Mouse (Mus musculus): ENCODE results near the gene Arhgef10l.

DNA sequence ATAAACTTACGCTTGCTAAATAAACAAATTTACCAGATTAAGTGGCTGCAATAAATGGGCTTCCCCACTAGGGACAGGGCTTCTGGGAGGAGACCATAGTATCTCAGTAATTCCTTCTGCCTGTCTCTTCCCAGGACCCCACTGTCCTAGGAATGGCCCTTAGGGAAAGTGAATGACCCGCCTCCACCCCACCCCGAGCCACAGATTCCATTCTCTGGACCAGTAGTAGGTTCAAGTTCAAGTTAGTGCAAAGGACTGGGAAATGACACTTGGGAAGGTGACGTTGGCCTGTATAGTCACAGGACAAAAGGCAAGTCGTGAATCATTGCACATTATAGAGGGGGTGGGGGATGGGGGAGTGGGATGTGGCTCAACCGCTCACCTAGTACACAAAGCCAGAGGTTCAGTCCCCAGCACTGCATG, 19.1 kb upstream of the Arhgef10l start:
- peak; percentile 47 for TF ChIP-seq CTCF (IDR thresholded peaks at IDR 0.05; ENCODE audit: low read depth)
- TF ChIP-seq EP300 (IDR thresholded peaks at IDR 0.05; ENCODE audit: low read depth), result no peak

Data from liver, postnatal 0 days (tissue).